Mouse (Mus musculus): ENCODE results near the gene Zfp423. TPM values are rescaled to one million over a fixed set of nuclear protein-coding genes. Genes with fewer than 3 reads are reported as not detected.
A peak's percentile ranks its signal among the peaks of the same experiment; 100 is the strongest.

Gene Zfp423
- total and polyA plus RNA-seq, 2 experiments from 2014 or later, result 18.4 to 34.6 TPM

DNA sequence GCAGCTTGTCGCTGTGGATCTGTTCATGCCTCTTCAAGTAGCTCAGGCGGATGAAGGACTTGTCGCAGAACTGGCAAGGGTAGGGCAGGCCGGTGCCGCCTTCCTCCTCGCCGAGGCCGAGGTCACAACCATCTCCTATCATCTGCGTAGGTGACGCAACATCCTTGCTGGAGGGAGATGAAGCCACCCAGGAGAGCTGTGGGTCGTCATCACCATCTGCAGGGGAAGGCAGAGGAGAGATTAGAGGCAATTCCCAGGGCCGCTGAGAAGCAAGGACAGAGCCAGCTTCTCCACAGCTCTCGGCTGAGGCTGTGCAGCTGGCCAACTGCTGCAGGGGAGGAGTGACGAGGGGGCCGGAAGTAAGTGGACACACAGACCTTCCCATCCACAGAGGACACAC lies 176.2 kb downstream of the Zfp423 start:
- WGBS, result 76% methylated on average over 15 of the region's 15 CpGs
- Histone ChIP-seq H3K27me3 (ENCODE audit: insufficient read depth, low read length) (no peaks in the 10 kb centered on the region), H3K4me1 (ENCODE audit: insufficient read depth) (no peaks in the 10 kb centered on the region), H3K27ac (ENCODE audit: low read depth, low read length) (no peak overlapping the region), H3K9ac (no peak overlapping the region), H3K4me3 (ENCODE audit: low read depth, low read length) (no peak overlapping the region), H3K36me3 (ENCODE audit: insufficient read depth) (peaks cover 3% of the 10 kb centered on the region; the same call in 1 of the 2 replicates), H3K4me2 (ENCODE audit: low read depth) (no peak overlapping the region), H3K9me3 (ENCODE audit: low read length) (no peaks in the 10 kb centered on the region)
- no peak for DNase-seq
- no peak for ATAC-seq
- no peak for TF ChIP-seq CTCF (IDR thresholded peaks at IDR 0.05; ENCODE audit: low read depth)

DNA sequence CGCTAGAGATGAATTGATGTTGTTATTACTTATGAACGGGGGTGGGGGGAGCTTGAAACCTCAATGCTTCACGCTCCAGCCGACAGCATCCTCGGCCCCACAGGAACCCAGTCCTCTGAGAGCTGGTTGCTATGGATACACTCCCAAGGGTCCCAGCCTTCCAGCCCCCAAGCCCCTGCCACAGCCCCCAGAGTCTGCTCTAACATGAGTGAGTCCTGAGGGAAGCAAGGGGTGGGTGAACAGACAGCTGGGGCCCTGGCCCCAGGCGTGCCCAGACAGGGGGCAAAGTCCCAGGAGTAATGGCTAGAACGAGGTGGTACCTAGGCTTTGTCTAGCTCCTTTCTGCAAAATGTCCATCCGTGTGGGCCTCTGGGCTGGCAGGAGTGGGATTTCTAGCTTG lies 181.8 kb downstream of the Zfp423 start:
- no peak for TF ChIP-seq CTCF (IDR thresholded peaks at IDR 0.05; ENCODE audit: low read depth)
- H3K9ac ChIP-seq, result no peak overlapping the region
- ATAC-seq, result peak; percentile 38; the same call in 1 of the 2 replicates

GRCm38 (mm10) chr8:87775889-87776288 lies 183.5 kb downstream of the Zfp423 start:
- H3K27ac ChIP-seq (ENCODE audit: low read depth, low read length), result no peak overlapping the region
- no peaks in the 10 kb centered on the region for H3K36me3 ChIP-seq (ENCODE audit: insufficient read depth)
- WGBS, result 86% methylated on average over 3 of the region's 3 CpGs
- no peak for DNase-seq
- no peak overlapping the region for H3K4me3 ChIP-seq (ENCODE audit: low read depth, low read length)
- no peak for TF ChIP-seq CTCF (IDR thresholded peaks at IDR 0.05; ENCODE audit: low read depth)
- no peaks in the 10 kb centered on the region for H3K27me3 ChIP-seq (ENCODE audit: insufficient read depth, low read length)
- H3K9ac ChIP-seq, result no peak overlapping the region
- H3K4me2 ChIP-seq (ENCODE audit: low read depth), result no peak overlapping the region
- ATAC-seq, result no peak
- H3K4me1 ChIP-seq (ENCODE audit: insufficient read depth), result no peaks in the 10 kb centered on the region
- no peaks in the 10 kb centered on the region for H3K9me3 ChIP-seq (ENCODE audit: low read length)

More for the DNA sequence above, 181.8 kb downstream of the Zfp423 start:
- Histone ChIP-seq H3K27me3 (ENCODE audit: insufficient read depth, low read length) (no peaks in the 10 kb centered on the region), H3K27ac (ENCODE audit: low read depth, low read length) (no peak overlapping the region), H3K4me3 (ENCODE audit: low read depth, low read length) (no peak overlapping the region), H3K36me3 (ENCODE audit: insufficient read depth) (peaks cover 3% of the 10 kb centered on the region; the same call in 1 of the 2 replicates), H3K4me2 (ENCODE audit: low read depth) (no peak overlapping the region), H3K4me1 (ENCODE audit: insufficient read depth) (no peaks in the 10 kb centered on the region), H3K9me3 (ENCODE audit: low read length) (no peaks in the 10 kb centered on the region)
- WGBS, result 24% methylated on average over 8 of the region's 8 CpGs
- no peak for DNase-seq

- 75% methylated on average over 2 of the region's 2 CpGs for WGBS
- no peak overlapping the region for H3K4me3 ChIP-seq (ENCODE audit: low read depth, low read length)
- DNase-seq (no peak), ATAC-seq (no peak)
- H3K27ac ChIP-seq (ENCODE audit: low read depth, low read length), result no peak overlapping the region
- no peak overlapping the region for H3K4me2 ChIP-seq (ENCODE audit: low read depth)
- no peaks in the 10 kb centered on the region for H3K4me1 ChIP-seq (ENCODE audit: insufficient read depth)
- no peak overlapping the region for H3K9ac ChIP-seq
- no peak for TF ChIP-seq CTCF (IDR thresholded peaks at IDR 0.05; ENCODE audit: low read depth)
- H3K27me3 ChIP-seq (ENCODE audit: insufficient read depth, low read length), result no peaks in the 10 kb centered on the region
- no peaks in the 10 kb centered on the region for H3K36me3 ChIP-seq (ENCODE audit: insufficient read depth)
- no peaks in the 10 kb centered on the region for H3K9me3 ChIP-seq (ENCODE audit: low read length)
Observed at GRCm38 (mm10) chr8:87774966-87775365, 184.4 kb downstream of the Zfp423 start.

DNA sequence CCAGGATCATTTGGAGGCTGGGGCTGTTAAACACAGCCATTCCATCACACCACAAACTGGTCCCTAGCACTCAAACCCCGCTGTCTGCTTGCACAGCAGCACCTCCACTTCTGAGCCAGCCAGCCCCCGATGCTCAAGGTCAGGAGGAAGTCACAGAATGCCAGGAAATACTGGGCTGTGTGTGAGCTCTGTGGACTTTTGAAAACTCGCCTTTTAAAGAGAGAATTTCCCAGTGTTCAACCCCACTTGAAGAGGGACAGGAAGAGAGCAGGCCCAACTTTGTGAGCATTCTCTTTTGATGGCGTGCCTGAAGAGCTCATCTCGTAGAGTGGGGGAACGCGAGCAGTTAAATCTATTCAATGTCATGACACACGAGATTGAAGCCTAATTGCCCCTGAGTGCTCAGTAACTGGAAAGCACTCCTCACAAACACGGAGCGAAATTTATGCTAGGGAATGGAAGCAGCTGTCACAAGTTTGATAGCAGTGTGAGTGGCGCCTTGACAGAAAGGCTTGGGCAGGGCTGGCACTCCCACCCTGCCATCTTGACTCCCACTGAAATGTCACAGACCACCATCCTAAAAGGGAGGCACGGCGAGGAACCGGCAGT lies 186.4 kb downstream of the Zfp423 start:
- Histone ChIP-seq H3K9me3 (ENCODE audit: low read length) (no peaks in the 10 kb centered on the region), H3K27me3 (ENCODE audit: insufficient read depth, low read length) (no peaks in the 10 kb centered on the region), H3K9ac (no peak overlapping the region), H3K4me3 (ENCODE audit: low read depth, low read length) (no peak overlapping the region), H3K4me1 (ENCODE audit: insufficient read depth) (no peaks in the 10 kb centered on the region), H3K36me3 (ENCODE audit: insufficient read depth) (no peaks in the 10 kb centered on the region), H3K27ac (ENCODE audit: low read depth, low read length) (no peak overlapping the region), H3K4me2 (ENCODE audit: low read depth) (no peak overlapping the region)
- peak; percentile 61 for ATAC-seq
- DNase-seq, result no peak
- TF ChIP-seq CTCF (IDR thresholded peaks at IDR 0.05; ENCODE audit: low read depth), result no peak
- WGBS, result 45% methylated on average over 14 of the region's 14 CpGs

DNA sequence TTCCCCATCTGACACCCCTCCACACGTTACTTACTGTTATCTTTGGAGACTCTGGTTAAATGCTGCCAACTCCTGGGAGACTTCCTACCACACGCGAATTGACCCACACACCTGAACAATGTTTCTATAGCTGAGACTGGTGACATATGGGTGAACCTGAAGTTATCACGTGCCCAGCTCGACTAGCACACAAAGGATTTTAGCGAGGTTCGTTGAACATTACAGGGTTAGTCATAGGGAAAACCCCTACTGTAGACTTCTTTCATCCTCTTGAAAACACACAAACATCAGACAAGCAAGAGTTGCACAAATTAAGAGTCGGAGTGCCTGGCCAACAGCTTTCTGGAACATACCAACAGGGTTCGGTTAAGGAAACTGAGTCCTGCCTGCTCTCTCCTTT lies 191.5 kb downstream of the Zfp423 start:
- DNase-seq (no peak), ATAC-seq (no peak)
- Histone ChIP-seq H3K9ac (no peak overlapping the region), H3K4me3 (ENCODE audit: low read depth, low read length) (no peak overlapping the region), H3K9me3 (ENCODE audit: low read length) (no peaks in the 10 kb centered on the region), H3K27me3 (ENCODE audit: insufficient read depth, low read length) (no peaks in the 10 kb centered on the region), H3K36me3 (ENCODE audit: insufficient read depth) (no peaks in the 10 kb centered on the region), H3K4me1 (ENCODE audit: insufficient read depth) (no peaks in the 10 kb centered on the region), H3K4me2 (ENCODE audit: low read depth) (no peak overlapping the region), H3K27ac (ENCODE audit: low read depth, low read length) (no peak overlapping the region)
- TF ChIP-seq CTCF (IDR thresholded peaks at IDR 0.05; ENCODE audit: low read depth), result no peak
- WGBS, result 67% methylated on average over 9 of the region's 9 CpGs

- DNase-seq (no peak), ATAC-seq (no peak)
- Histone ChIP-seq H3K4me3 (ENCODE audit: low read depth, low read length) (no peak overlapping the region), H3K27me3 (ENCODE audit: insufficient read depth, low read length) (no peaks in the 10 kb centered on the region), H3K27ac (ENCODE audit: low read depth, low read length) (no peak overlapping the region), H3K9ac (no peak overlapping the region), H3K9me3 (ENCODE audit: low read length) (no peaks in the 10 kb centered on the region), H3K4me2 (ENCODE audit: low read depth) (no peak overlapping the region), H3K36me3 (ENCODE audit: insufficient read depth) (no peaks in the 10 kb centered on the region), H3K4me1 (ENCODE audit: insufficient read depth) (no peaks in the 10 kb centered on the region)
- TF ChIP-seq CTCF (IDR thresholded peaks at IDR 0.05; ENCODE audit: low read depth), result no peak
- 76% methylated on average over 3 of the region's 3 CpGs for WGBS
Observed at GRCm38 (mm10) chr8:87765276-87765675, 194.1 kb downstream of the Zfp423 start.

Measured in forebrain, postnatal 0 days (tissue).